Mouse (Mus musculus) gastrocnemius, adult 2 months (tissue): ENCODE results near the gene Fam81b. TPM values are rescaled to one million over a fixed set of nuclear protein-coding genes. Genes with fewer than 3 reads are reported as not detected.
A peak's percentile ranks its signal among the peaks of the same experiment; 100 is the strongest.
"Not testable (repeated sequence)": the region's sequence is repeated elsewhere in the genome, so short reads cannot be mapped to it uniquely, and the experiment has no call there.

Source experiments
- DNase-seq: peaks from one replicate; pipeline ENCODE4 v3.0.0; 2022
- H3K27ac ChIP-seq: fragments of 200-600 bp; 2 replicates; pipeline ENCODE4 v1.8.1; 2022; ENCODE audit warnings: mild to moderate bottlenecking
- H3K4me3 ChIP-seq: fragments of 200-600 bp; 2 replicates; pipeline ENCODE4 v1.8.1; 2022; ENCODE audit warnings: mild to moderate bottlenecking, moderate library complexity
- CTCF ChIP-seq: fragments of 200-600 bp; IDR thresholded peaks from 2 replicates; pipeline ENCODE4 v1.8.1; 2022; ENCODE audit warnings: antibody characterized with exemption, mild to moderate bottlenecking, moderate library complexity
- intact Hi-C: fragments of 180-260 bp; cut with DNase I; formaldehyde crosslinking; loops from one replicate; pipeline ENCODE4 v1.15.1; 2025
- long read RNA-seq, 2 experiments: library from polyadenylated mRNA; stranded (forward); transcript quantifications; one replicate each; pipeline ENCODE4 v2.0.0; 2021
- total RNA-seq, 2 experiments: library from RNA; stranded (reverse); gene quantifications; 2 replicates each; pipeline ENCODE4 v1.2.3; 2021

Gene Fam81b
- total RNA-seq: under 1 TPM in 1 of 2 experiments, not detected in 1; 0.18 TPM
- long read RNA-seq, experiment 1: 0 reads
- long read RNA-seq, experiment 2: 0 reads

DNA sequence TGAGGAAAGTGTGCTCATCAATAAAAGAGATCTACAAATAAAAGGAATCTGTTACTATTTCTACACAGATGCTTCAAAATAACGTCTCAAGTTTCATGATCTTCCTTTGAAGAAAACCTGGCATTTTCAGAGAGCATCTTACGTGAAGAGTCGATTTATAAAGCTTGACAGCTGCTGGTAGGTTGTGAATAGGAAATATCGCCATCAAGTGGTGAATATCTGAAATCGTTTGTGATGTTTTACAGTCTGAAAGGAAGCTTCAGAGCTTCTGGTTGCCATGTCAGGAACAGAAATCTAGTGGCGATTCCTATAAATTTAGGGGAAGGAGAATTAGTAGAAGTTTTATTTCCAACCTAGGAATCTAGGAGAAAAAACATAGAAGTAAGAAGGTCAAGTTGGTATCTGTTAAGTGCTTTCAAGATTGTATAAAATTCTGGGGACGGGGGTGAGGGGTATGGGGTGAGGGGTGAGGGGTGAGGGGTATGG lies at the start of gene Fam81b:
Gene Fam81b, minus strand, starts transcription at position 436 of the 486 bp plus-strand sequence.
- no peak for DNase-seq
- Histone ChIP-seq H3K27ac (no peak within 1 kb of the TSS), H3K4me3 (no peak within 1 kb of the TSS)
- intact Hi-C loops: no loop called here
- TF ChIP-seq CTCF: peak; percentile 32; the same call in 1 of the 2 replicates

DNA sequence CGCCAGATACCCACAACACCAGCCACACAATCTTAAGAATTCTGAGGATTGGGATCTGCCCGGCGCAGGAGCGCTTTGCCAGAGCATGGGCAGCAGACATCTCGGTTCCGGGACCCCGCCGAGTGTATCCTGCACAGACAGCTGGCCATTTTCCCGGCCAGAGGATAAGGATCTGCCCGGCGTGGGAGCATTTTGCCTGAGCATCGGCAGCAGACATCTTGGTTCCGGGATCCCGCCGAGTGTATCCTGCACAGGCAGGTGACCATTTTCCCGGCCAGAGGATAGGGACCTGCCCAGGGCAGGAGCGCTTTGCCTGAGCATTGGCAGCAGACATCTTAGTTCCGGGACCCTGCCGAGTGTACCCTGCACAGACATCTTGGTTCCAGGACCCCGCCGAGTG lies 41.1 kb upstream of the Fam81b start:
- H3K4me3 ChIP-seq, intact Hi-C loops, DNase-seq, H3K27ac ChIP-seq: not testable (repeated sequence)

DNA sequence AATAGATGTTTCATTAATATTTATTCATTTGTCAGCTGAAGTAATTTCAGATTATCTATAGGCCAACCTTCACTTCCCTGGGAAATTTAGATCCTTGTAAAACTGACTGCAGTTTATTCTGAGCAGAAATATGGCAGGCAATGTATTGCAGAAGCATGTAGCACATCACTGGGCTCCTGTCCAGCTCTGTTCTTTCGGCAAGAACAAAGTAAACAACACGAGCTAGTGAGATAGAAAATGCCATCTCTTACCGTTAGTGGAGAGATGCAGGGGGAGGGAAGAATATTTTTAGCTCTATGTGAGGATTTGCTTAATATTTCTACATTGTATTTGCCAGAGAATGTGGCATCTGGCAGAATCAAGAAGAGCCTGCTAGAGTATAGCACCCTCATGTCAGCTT lies 13.8 kb upstream of the Fam81b start:
- intact Hi-C loops: no loop called here
- TF ChIP-seq CTCF: no peak
- Histone ChIP-seq H3K27ac (no peak overlapping the region), H3K4me3 (no peak overlapping the region)
- no peak for DNase-seq

DNA sequence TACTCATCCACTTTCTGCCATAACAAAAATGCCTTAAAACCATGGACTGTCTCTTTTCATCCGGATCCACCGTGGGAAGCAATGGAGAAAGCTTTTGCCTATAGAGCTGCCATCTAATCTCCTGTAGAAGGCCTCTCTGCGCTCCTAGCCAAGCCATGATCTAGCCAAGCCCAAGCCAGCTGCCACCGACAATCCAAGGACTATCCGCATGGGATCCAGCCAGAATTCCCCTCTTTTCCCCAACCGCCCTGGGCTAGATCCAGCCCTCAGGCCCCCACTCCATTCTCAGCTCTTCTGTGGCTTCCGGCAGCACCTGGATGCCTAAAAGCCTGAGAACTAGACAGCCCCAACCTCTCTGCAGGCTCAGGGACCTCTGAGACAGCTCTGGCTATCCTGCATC lies 6.7 kb upstream of the Fam81b start:
- intact Hi-C loops: no loop called here
- TF ChIP-seq CTCF: no peak

DNA sequence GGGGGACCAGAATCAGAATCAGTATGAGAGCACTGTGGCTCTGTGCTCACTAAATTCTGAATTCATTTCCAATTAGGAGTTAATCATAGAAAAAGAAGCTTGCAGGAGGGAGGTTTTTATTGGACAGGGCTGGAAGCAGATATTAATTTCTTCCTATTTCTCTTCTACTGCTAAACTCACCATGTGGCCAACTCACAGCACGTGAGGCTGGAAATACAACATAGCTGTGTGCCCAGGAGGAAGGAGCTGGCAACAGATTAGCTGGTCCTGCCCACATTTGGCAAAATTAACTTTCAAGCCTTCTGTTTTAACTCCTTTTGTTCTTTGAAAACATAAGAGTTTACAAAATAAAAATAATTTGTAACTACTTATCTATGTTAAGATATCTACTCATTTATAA lies 3.9 kb upstream of the Fam81b start:
- DNase-seq: no peak
- H3K27ac ChIP-seq: no peak overlapping the region
- no peak overlapping the region for H3K4me3 ChIP-seq
- intact Hi-C loops: no loop called here
- TF ChIP-seq CTCF: no peak

More for the DNA sequence above, 6.7 kb upstream of the Fam81b start:
- DNase-seq: no peak
- Histone ChIP-seq H3K4me3 (no peak overlapping the region), H3K27ac (no peak overlapping the region)

DNA sequence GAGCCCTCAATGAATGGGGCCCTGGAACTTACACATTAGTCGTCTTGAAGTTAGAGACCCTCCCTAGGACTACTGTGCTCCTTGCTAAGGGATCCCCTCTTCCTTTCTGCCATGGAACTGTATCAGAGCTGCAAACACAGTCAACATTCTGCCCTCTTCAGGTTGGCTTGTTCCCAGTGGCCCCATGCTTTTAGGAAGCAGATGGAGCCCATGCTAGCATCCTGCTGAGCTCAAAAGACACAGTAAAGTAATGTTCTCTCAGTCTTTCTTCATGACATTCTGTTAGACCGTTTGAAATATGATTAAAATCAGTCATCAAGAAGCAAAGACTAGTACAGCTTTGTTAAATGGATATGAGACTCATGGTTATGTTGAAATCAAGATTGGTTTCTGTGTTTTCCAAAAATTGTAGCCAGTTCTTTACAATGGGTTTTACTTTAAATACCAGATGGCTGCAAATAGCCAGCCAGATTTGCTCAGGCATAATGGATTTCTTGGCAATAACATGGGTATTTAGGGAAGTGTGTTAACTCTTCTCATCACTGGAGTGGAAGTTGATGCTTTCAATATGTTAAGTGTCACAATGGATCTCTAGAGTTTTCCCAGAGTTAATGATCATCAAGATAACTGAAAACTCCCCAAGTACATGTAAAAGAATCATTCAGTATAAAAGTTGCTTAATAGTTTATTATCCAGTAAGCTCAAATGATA lies 938 bp upstream of the Fam81b start:
- TF ChIP-seq CTCF: no peak
- DNase-seq: no peak
- Histone ChIP-seq H3K27ac (no peak overlapping the region), H3K4me3 (no peak overlapping the region)
- intact Hi-C loops: no loop called here

DNA sequence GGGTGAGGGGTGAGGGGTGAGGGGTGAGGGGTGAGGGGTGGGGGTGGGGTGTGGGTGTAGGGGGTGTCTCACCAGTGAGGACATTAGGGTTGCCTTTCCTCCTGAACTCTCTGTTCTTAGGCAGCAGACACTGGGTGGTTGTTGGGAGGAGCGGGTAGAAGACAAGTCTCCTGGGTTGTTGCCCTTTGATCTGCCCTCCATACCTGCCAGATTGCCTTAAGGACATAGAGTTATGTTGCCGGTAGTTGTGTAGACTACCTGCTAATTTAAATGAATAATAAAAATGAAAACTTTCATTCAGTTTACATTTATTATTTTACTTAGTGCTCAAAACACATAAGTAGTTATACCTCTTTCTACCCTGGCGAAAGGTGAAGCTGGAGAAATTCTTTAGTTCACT lies 369 bp upstream of the Fam81b start:
- no peak overlapping the region for H3K4me3 ChIP-seq
- TF ChIP-seq CTCF: no peak
- no peak for DNase-seq
- intact Hi-C loops: no loop called here
- H3K27ac ChIP-seq: no peak overlapping the region

DNA sequence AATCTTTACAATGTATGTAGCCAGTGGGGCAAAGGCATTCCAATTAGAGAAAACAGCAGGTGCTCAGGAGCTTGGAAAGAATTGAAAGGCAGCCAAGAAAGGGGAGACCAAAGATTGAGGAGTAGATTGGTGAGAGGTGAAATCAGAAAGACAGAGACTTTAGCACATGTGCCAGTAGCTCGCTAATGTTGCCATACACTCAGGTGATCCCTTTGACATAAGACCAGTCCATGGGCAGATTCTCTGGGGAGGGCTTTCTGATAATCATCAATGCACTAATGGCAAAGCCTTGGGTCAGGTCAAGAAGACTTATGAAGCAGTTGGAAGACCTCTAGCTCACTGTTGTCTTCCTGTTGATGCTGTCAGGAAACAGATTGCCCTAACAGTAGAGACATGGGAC lies 671 bp downstream of the Fam81b start:
- intact Hi-C loops: no loop called here
- H3K4me3 ChIP-seq: no peak overlapping the region
- no peak for DNase-seq

DNA sequence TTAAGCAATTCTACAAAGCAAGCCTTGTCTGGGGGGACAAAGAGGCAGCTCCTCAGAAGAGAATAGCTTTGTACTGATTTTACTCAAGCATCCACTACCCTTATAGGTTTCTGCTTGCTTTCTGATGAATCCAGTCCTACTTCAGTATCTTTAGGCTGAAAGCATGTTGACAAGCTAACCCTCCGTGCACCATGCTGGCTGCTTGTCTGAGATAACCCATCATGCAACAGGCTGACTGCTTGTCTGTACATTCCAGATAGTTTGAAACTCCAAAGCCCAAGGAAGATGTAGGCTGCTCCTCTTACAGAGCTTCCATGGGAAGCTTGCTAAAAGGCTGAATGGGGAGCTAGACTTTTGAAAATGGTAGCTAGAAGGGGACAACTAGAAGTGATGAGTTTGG lies 1.7 kb downstream of the Fam81b start:
- no peak for DNase-seq
- intact Hi-C loops: no loop called here
- Histone ChIP-seq H3K4me3 (no peak overlapping the region), H3K27ac (no peak overlapping the region)
- no peak for TF ChIP-seq CTCF

More for the DNA sequence above, 671 bp downstream of the Fam81b start:
- no peak for TF ChIP-seq CTCF
- no peak overlapping the region for H3K27ac ChIP-seq

DNA sequence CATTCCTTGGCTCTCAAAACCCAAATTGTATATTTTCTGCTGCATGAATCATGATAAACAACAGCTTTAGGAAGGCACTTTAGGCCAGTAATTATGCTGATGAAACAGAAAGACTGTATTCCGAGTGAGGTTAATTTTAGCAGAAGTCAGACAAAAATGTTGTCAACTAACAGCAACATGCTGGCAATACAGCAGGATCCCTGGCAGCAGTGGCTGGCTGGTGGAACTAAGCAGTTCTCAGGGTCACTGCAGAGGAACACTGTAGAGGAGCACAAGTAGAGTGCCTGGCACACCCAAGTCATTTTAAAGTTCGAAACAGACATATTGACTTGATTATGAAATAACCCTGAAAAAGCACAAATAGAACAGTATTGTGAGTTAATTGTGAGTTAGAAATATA lies 2.8 kb downstream of the Fam81b start:
- DNase-seq: no peak
- Histone ChIP-seq H3K27ac (no peak overlapping the region), H3K4me3 (no peak overlapping the region)
- intact Hi-C loops: no loop called here
- TF ChIP-seq CTCF: no peak

DNA sequence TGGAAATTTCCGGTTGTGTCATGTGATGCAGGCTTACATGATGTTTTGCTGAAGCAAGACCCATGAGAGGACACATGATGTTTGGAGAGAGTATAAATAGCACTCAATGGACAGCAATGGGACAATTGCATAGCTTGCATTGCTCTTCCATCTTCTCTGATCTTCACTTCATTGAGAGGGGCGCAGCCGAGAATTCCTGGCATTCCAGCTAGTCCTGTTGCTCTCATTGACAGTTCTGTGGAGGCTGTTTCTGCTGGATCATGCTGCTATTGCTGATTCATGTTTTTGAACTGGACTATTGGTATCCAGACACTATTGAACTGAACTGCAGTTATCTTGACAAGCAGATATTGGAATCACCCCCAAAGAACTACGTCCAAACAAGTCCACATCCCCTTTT lies 12.8 kb downstream of the Fam81b start:
- H3K27ac ChIP-seq: no peak overlapping the region
- H3K4me3 ChIP-seq: no peak overlapping the region
- DNase-seq: no peak
- TF ChIP-seq CTCF: no peak
- intact Hi-C loops: no loop called here

DNA sequence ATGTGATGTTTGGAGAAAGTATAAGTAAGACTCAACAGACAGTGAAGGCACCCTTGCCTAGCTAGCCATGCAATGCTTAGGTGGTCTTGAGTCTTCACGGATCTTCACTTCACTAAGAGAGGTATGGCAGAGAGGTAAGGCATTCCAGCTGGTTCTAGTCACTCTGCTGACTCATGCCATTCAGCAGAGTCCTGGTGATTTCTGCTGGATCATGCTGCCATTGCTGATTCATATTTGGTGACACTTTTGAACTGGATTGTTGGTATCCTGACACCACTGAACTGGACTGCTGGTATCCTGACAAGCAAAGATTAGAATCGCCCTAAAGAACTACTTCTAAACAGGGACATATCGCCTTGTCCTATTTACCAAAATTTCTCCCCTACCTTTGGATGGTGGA lies 20.3 kb downstream of the Fam81b start:
- TF ChIP-seq CTCF: no peak
- DNase-seq: no peak
- intact Hi-C loops: no loop called here
- Histone ChIP-seq H3K4me3 (no peak overlapping the region), H3K27ac (no peak overlapping the region)

DNA sequence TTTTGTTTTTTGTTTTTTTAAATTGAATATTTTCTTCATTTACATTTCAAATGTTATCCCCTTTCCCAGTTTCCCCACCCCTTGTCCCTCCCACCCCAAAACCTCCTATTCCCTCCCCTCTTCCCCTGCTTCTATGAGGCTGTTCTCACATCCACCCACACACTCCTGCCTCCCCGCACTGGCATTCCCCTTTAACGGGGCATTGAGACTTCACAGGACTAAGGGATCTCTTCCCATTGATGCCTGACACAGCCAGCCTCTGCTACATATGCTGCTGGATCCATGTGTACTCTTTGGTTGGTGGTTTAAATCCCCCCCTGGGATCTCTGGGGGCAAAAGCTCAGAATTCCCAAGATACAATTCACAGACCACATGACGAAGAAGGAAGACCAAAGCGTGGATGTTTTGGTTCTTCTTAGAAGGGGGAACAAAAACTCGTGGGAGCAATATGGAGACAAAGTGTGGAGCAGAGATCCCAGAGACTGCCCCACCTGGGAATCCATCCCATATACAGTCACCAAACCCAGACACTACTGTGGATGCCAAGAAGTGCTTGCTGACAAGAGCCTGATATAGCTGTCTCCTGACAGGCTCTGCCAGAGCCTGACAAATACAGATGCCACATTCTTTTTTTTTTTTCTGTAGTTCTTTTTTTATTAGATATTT lies 40.4 kb downstream of the Fam81b start:
- TF ChIP-seq CTCF: no peak

More for the DNA sequence above, 40.4 kb downstream of the Fam81b start:
- intact Hi-C loops: no loop called here
- H3K27ac ChIP-seq: no peak overlapping the region
- no peak for DNase-seq
- no peak overlapping the region for H3K4me3 ChIP-seq
